Mouse (Mus musculus): Measurements from ENCODE around the gene Alox12.

GRCm38 (mm10) chr11:70219873-70220272, 35.3 kb downstream of the Alox12 start:
- TF ChIP-seq GATA1 (IDR thresholded peaks at IDR 0.05; ENCODE audit: low read depth, low read length): no peak
- no peak for TF ChIP-seq MYC (IDR thresholded peaks at IDR 0.05; ENCODE audit: low read depth, low read length)
- TF ChIP-seq RCOR1 (IDR thresholded peaks at IDR 0.05; ENCODE audit: low read depth, low read length): no peak
- no peak for TF ChIP-seq MAX (IDR thresholded peaks at IDR 0.05; ENCODE audit: low read length)
- no peak for TF ChIP-seq ZKSCAN1 (IDR thresholded peaks at IDR 0.05; ENCODE audit: low read depth, low read length)
- TF ChIP-seq ETS1 (IDR thresholded peaks at IDR 0.05; ENCODE audit: low read depth, low read length): no peak
- TF ChIP-seq JUND (IDR thresholded peaks at IDR 0.05; ENCODE audit: low read depth, low read length): no peak
